Mouse (Mus musculus): Measurements from ENCODE around the gene Siglecf. TPM values are rescaled to one million over a fixed set of nuclear protein-coding genes. Genes with fewer than 3 reads are reported as not detected.
A peak's percentile ranks its signal among the peaks of the same experiment; 100 is the strongest.
"Not testable (repeated sequence)": the region's sequence is repeated elsewhere in the genome, so short reads cannot be mapped to it uniquely, and the experiment has no call there.

The Siglecf gene
- not detected for total RNA-seq (2022)

GRCm38 (mm10) chr7:43351154-43351553 is at the start of gene Siglecf:
TSS of gene Siglecf (plus strand) at chr7:43351341.
- DNase-seq (ENCODE audit: low spot score) = no peak

GRCm38 (mm10) chr7:43305235-43305634 is 45.9 kb upstream of the Siglecf start:
- peak; percentile 80 for DNase-seq (ENCODE audit: low spot score)

GRCm38 (mm10) chr7:43309069-43309468 is 42.1 kb upstream of the Siglecf start:
- DNase-seq (ENCODE audit: low spot score) = peak; percentile 46

- peak; percentile 48 for DNase-seq (ENCODE audit: low spot score)
Observed at GRCm38 (mm10) chr7:43311632-43312031, 39.5 kb upstream of the Siglecf start.

GRCm38 (mm10) chr7:43312386-43313012 is 38.6 kb upstream of the Siglecf start:
- peak; percentile 65 for DNase-seq (ENCODE audit: low spot score)

GRCm38 (mm10) chr7:43313013-43313428 is 38.1 kb upstream of the Siglecf start, which contains the start of gene Zfp715:
TSS of gene Zfp715 (minus strand) at chr7:43313294.
- peak; percentile 94 for DNase-seq (ENCODE audit: low spot score)

GRCm38 (mm10) chr7:43326223-43326780 is 24.8 kb upstream of the Siglecf start:
- DNase-seq (ENCODE audit: low spot score) = no peak

GRCm38 (mm10) chr7:43328101-43328500 is 23.0 kb upstream of the Siglecf start:
- no peak for DNase-seq (ENCODE audit: low spot score)

- DNase-seq (ENCODE audit: low spot score) = peak; percentile 39
Observed at GRCm38 (mm10) chr7:43333203-43333602, 17.9 kb upstream of the Siglecf start.

- no peak for DNase-seq (ENCODE audit: low spot score)
Observed at GRCm38 (mm10) chr7:43333899-43334298, 17.2 kb upstream of the Siglecf start.

GRCm38 (mm10) chr7:43340771-43341170 is 10.4 kb upstream of the Siglecf start:
- no peak for DNase-seq (ENCODE audit: low spot score)

GRCm38 (mm10) chr7:43343191-43343590 is 8.0 kb upstream of the Siglecf start:
- DNase-seq (ENCODE audit: low spot score) = no peak

- no peak for DNase-seq (ENCODE audit: low spot score)
Observed at GRCm38 (mm10) chr7:43344020-43344419, 7.1 kb upstream of the Siglecf start.

GRCm38 (mm10) chr7:43344491-43344890 is 6.7 kb upstream of the Siglecf start:
- no peak for DNase-seq (ENCODE audit: low spot score)

GRCm38 (mm10) chr7:43346148-43346547 is 5.0 kb upstream of the Siglecf start:
- DNase-seq (ENCODE audit: low spot score) = no peak

- DNase-seq (ENCODE audit: low spot score) = no peak
Observed at GRCm38 (mm10) chr7:43346571-43346970, 4.6 kb upstream of the Siglecf start.

- DNase-seq (ENCODE audit: low spot score) = not testable (repeated sequence)
Observed at GRCm38 (mm10) chr7:43349623-43350022, 1.5 kb upstream of the Siglecf start.

- DNase-seq (ENCODE audit: low spot score) = peak; percentile 14
Observed at GRCm38 (mm10) chr7:43353118-43353517, 2.0 kb downstream of the Siglecf start.

- DNase-seq (ENCODE audit: low spot score) = no peak
Observed at GRCm38 (mm10) chr7:43353758-43354157, 2.6 kb downstream of the Siglecf start.

- DNase-seq (ENCODE audit: low spot score) = no peak
Observed at GRCm38 (mm10) chr7:43354893-43355835, 4.0 kb downstream of the Siglecf start.

- no peak for DNase-seq (ENCODE audit: low spot score)
Observed at GRCm38 (mm10) chr7:43358556-43358955, 7.4 kb downstream of the Siglecf start.

- no peak for DNase-seq (ENCODE audit: low spot score)
Observed at GRCm38 (mm10) chr7:43361442-43361841, 10.3 kb downstream of the Siglecf start.
